Mouse (Mus musculus) erythroblast, embryonic 14.5 days (primary cell): Measurements from ENCODE around the gene Dlgap1.

ENCODE experiments used
- GATA1 ChIP-seq: IDR thresholded peaks from 2 replicates; pipeline ENCODE4 v1.6.1; 2012; ENCODE audit warnings: low read length, inconsistent platforms, mixed read lengths
- TAL1 ChIP-seq: IDR thresholded peaks from 3 replicates; pipeline ENCODE4 v1.6.1; 2012; ENCODE audit warnings: low read length, inconsistent platforms, mixed read lengths

DNA sequence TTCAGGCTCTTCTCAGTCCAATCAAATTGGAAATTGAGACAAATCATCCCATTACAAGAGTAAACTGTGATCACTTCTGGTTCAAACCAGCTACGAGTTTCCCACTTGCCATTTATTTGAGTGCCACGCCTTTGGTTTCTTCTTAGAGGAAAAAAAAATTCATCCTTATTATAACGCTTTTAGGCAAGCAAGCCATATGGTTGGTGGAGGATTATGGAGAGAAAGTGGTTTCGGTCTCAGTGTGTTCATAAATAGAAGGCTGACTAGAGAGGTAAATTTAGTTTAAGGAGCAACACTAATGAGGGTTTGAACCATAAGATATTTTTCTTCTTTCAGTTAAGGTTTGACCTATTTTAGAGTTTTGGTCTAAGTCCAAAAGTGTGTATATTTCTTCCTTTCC lies 522.7 kb downstream of the Dlgap1 start:
- TF ChIP-seq GATA1, result no peak
- TF ChIP-seq TAL1, result no peak
